Mouse (Mus musculus): ENCODE results near the gene Srrt. TPM values are rescaled to one million over a fixed set of nuclear protein-coding genes. Genes with fewer than 3 reads are reported as not detected.

Srrt gene
- polyA plus RNA-seq, 1 experiment from 2014 or later = 90.7 TPM

- H3K4me2 ChIP-seq = peak overlapping the region; percentile 91
- peaks cover 34% of the 10 kb centered on the region for H3K4me1 ChIP-seq
- no peak overlapping the region for H3K9ac ChIP-seq (replicated peaks)
- 61% methylated on average over 10 of the region's 10 CpGs for WGBS
- H3K4me3 ChIP-seq (replicated peaks) = peak overlapping the region; percentile 62
- no peaks in the 10 kb centered on the region for H3K9me3 ChIP-seq (replicated peaks)
- H3K36me3 ChIP-seq = no peaks in the 10 kb centered on the region; the same call in 1 of the 2 replicates
- no peak for ATAC-seq (ENCODE audit: low FRiP score)
- H3K27ac ChIP-seq (replicated peaks) = peak overlapping the region; percentile 76; the same call in 1 of the 2 replicates
- H3K27me3 ChIP-seq (replicated peaks) = no peaks in the 10 kb centered on the region
Measured at GRCm38 (mm10) chr5:137334317-137334716, 26.8 kb upstream of the Srrt start.

DNA sequence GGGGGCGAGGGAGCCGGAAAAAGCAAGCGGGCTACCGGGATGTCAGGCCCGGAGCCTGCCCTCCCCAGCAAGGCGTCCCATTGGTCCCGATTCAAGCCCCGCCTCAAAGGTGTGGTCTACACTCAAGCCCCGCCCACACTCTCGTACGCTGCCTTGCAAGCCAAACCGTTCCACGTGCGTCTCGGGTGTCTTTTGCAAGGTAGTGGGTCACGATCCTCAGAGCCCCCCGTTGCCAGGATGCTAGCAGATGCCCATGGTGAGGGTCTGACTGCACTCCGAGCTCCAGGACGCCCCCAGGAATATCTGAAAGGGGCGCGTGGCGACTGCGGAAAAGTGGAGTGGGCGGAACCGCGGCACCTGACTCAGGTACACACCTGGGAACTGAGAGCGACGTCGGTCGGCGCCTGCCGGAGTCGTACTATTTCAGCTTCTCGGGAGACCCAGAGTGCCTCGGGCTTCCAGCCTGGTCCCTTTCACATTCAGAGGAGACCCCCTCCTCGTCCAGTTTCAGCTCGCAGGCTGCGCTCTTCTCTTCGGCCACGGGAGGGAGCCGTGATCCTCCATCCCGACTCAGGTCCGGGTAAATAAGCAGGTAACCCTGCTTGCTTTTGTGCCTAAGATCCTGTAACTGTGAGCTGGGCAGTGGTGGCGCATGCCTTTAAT, 26.2 kb upstream of the Srrt start, which contains the start of gene Slc12a9:
Gene Slc12a9 (minus strand): TSS at position 86 of the 663 bp plus-strand sequence.
- Histone ChIP-seq H3K27me3 (replicated peaks) (no peaks in the 10 kb centered on the region), H3K9me3 (replicated peaks) (no peaks in the 10 kb centered on the region), H3K36me3 (no peaks in the 10 kb centered on the region; the same call in 1 of the 2 replicates), H3K4me2 (peak within 1 kb of the TSS; percentile 91), H3K9ac (replicated peaks) (peak within 1 kb of the TSS; percentile 76), H3K4me1 (peaks cover 28% of the 10 kb centered on the region), H3K27ac (replicated peaks) (peak within 1 kb of the TSS; percentile 76), H3K4me3 (replicated peaks) (peak within 1 kb of the TSS; percentile 62)
- ATAC-seq (ENCODE audit: low FRiP score) = peak; percentile 93
- under 1% methylated on average over 44 of the region's 44 CpGs for WGBS

DNA sequence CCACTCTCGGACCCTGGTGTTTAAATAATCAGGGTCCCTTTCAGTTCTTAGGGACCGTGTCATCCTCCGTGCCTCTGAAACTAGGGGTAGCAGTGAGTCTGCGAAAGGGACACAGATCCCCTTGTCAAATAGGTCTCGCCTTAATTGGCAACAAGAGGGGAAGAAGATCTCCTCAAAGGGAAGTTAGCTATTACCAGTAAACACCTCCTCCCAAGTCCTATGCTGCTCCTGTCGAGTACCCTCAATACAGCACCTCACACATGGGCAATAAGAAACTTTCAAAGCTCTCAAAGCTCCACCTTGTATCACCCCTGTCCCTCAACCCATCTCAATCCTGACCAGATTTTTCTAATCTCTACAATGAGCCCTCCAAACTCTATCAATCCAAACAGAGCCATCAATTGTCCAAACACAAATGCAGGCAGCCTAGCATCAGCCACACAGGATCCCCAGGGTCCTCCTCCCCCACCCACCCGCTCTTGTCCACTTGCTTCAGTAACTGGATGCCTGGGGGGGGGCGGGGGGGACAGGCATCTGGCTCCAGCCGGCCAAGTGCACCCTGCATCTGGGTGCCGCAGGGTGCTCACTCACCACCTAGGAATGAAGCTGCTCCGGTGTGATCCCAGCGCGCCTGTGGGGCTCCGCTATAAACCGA, 25.5 kb upstream of the Srrt start:
- 14% methylated on average over 15 of the region's 15 CpGs for WGBS
- H3K27ac ChIP-seq (replicated peaks) = peak overlapping the region; percentile 76
- peaks cover 26% of the 10 kb centered on the region for H3K4me1 ChIP-seq

GRCm38 (mm10) chr5:137330910-137331309, 23.4 kb upstream of the Srrt start:
- no peak overlapping the region for H3K27ac ChIP-seq (replicated peaks)
- H3K27me3 ChIP-seq (replicated peaks) = no peaks in the 10 kb centered on the region
- H3K4me2 ChIP-seq = no peak overlapping the region
- no peak overlapping the region for H3K9ac ChIP-seq (replicated peaks)
- 89% methylated on average over 7 of the region's 7 CpGs for WGBS
- peaks cover 15% of the 10 kb centered on the region for H3K36me3 ChIP-seq
- H3K4me3 ChIP-seq (replicated peaks) = no peak overlapping the region
- peaks cover 20% of the 10 kb centered on the region for H3K4me1 ChIP-seq
- H3K9me3 ChIP-seq (replicated peaks) = no peaks in the 10 kb centered on the region
- ATAC-seq (ENCODE audit: low FRiP score) = no peak

More for the DNA sequence above, 25.5 kb upstream of the Srrt start:
- Histone ChIP-seq H3K9me3 (replicated peaks) (no peaks in the 10 kb centered on the region), H3K4me3 (replicated peaks) (peak overlapping the region; percentile 62), H3K36me3 (peaks cover 3% of the 10 kb centered on the region), H3K27me3 (replicated peaks) (no peaks in the 10 kb centered on the region), H3K9ac (replicated peaks) (peak overlapping the region; percentile 76), H3K4me2 (peak overlapping the region; percentile 91)
- peak; percentile 43 for ATAC-seq (ENCODE audit: low FRiP score)

- Histone ChIP-seq H3K9me3 (replicated peaks) (no peaks in the 10 kb centered on the region), H3K4me2 (no peak overlapping the region), H3K27me3 (replicated peaks) (no peaks in the 10 kb centered on the region), H3K36me3 (peaks cover 71% of the 10 kb centered on the region), H3K4me1 (no peaks in the 10 kb centered on the region), H3K27ac (replicated peaks) (no peak overlapping the region), H3K9ac (replicated peaks) (no peak overlapping the region), H3K4me3 (replicated peaks) (no peak overlapping the region)
- ATAC-seq (ENCODE audit: low FRiP score) = no peak
- 95% methylated on average over 3 of the region's 3 CpGs for WGBS
Measured at GRCm38 (mm10) chr5:137320996-137321395, 13.5 kb upstream of the Srrt start.

- no peaks in the 10 kb centered on the region for H3K9me3 ChIP-seq (replicated peaks)
- WGBS = 91% methylated on average over 1 of the region's 1 CpGs
- peaks cover 20% of the 10 kb centered on the region for H3K4me1 ChIP-seq
- H3K27ac ChIP-seq (replicated peaks) = no peak overlapping the region
- ATAC-seq (ENCODE audit: low FRiP score) = no peak
- H3K9ac ChIP-seq (replicated peaks) = no peak overlapping the region
- H3K4me3 ChIP-seq (replicated peaks) = no peak overlapping the region
- no peaks in the 10 kb centered on the region for H3K27me3 ChIP-seq (replicated peaks)
- no peak overlapping the region for H3K4me2 ChIP-seq
- peaks cover 60% of the 10 kb centered on the region for H3K36me3 ChIP-seq
Measured at GRCm38 (mm10) chr5:137318570-137318969, 11.1 kb upstream of the Srrt start.

DNA sequence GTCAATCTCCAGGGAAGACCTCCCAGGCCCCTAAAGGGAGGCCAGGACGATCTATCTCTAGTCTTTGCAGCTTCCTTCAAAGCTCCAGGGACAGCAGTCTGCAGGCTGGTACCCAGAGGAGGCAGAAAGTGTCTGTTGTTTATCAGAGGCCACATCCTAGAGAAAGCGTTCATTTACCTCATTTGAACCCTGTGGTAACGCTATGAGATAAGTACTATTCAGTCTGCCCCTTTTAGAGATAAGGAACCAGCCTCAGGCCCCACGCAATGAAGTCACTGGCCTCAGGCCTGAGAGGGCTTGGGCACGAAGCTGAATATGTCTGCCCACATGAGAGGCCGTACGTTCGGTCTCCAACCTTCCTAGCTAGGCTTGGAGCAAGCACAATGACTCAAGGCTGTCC, 9.9 kb upstream of the Srrt start:
- H3K4me1 ChIP-seq = peaks cover 26% of the 10 kb centered on the region
- no peaks in the 10 kb centered on the region for H3K9me3 ChIP-seq (replicated peaks)
- peaks cover 51% of the 10 kb centered on the region for H3K36me3 ChIP-seq
- H3K27ac ChIP-seq (replicated peaks) = no peak overlapping the region
- no peak for ATAC-seq (ENCODE audit: low FRiP score)
- H3K9ac ChIP-seq (replicated peaks) = no peak overlapping the region
- H3K4me2 ChIP-seq = no peak overlapping the region
- H3K4me3 ChIP-seq (replicated peaks) = no peak overlapping the region
- no peaks in the 10 kb centered on the region for H3K27me3 ChIP-seq (replicated peaks)
- 90% methylated on average over 8 of the region's 8 CpGs for WGBS

DNA sequence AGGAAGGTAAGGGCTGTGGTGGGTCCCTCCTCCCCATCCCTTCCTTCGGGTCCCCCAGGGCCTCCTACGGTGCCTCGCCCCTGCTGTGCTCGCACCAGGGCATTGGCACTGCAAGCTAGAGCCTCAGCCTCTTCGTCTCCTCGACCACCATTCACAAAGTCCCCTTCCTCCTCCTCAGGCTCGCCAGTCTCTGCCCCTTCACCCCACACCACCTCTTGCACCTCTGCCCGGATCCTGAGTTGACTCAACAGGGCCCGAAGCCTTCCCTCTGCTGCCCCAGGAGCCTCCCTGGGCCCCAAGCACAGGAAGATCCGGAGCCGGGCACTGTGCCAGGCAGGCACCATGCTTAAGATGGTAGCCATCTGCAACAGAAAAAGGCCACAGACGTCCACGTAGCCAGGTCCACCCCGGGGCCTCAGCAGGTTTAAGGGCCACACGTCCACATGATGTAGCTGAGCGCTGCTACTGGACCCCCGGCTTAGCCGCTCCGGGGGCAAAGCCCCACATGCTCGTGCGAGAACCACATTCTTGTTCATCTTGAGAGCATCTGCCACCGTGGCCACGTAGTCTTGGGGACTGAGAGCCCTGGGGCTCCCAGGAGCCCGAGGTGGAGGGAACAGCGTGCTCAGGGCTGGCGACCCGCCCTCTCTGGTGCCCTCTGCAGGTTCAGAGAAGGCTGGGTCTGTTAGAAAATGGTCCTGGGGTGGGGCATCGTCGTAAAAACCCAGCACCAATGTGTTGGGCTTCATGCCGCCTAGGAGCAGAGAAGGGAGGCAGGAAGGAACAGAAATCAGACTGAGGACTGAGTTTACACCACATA, 7.8 kb upstream of the Srrt start:
- H3K9me3 ChIP-seq (replicated peaks) = no peaks in the 10 kb centered on the region
- H3K4me1 ChIP-seq = peaks cover 26% of the 10 kb centered on the region
- H3K36me3 ChIP-seq = peaks cover 34% of the 10 kb centered on the region
- ATAC-seq (ENCODE audit: low FRiP score) = no peak
- H3K9ac ChIP-seq (replicated peaks) = no peak overlapping the region
- H3K27ac ChIP-seq (replicated peaks) = peak overlapping the region; percentile 73; the same call in 1 of the 2 replicates
- no peaks in the 10 kb centered on the region for H3K27me3 ChIP-seq (replicated peaks)
- H3K4me3 ChIP-seq (replicated peaks) = no peak overlapping the region
- peak overlapping the region; percentile 56; the same call in 1 of the 2 replicates for H3K4me2 ChIP-seq
- 40% methylated on average over 30 of the region's 30 CpGs for WGBS

DNA sequence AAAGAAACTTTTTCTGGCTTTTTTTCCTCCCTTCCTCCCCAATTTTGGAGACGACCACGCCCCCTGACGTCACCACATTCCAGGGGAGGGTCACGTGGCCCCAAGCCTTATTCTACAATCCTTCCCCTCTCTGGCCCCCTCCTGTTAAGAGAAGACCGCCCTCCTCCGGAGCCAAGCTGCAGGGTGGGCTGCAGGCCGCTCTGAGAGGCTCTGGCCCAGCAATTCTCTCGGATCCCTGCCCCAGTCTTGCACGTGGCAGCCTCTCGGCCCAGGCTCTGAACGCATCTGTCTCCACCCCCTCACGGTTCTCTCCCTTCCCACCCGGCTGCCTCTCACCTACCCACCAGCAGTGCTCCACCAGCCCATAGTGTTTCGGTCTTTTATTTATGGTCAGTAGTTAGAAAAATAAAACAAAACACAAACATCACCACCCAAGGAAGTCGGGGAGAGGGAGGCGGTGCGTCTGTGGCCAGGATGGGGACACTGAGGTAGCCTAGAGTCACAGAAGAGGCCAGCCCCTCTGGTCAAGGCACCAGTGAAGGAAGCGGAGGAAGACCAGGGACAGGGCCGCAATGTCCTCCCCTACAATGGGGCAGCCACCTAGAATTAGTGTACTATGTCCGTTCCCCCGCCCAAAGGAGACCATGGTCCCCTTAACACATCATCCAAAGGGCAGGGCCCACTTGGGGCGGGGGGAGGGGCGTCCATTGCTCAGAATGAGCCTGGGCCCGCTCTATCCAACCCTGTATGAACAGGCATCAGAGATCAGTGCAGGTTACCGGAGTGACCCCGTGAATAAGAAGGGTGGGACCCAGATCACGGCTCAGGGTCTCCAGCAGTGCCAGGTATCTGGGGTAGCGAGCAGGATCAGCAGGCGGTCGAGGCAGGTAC, 7.0 kb upstream of the Srrt start, which contains the start of gene Trip6:
Gene Trip6 (minus strand): TSS at position 212 of the 891 bp plus-strand sequence.
- peak within 1 kb of the TSS; percentile 38 for H3K4me3 ChIP-seq (replicated peaks)
- H3K9me3 ChIP-seq (replicated peaks) = no peaks in the 10 kb centered on the region
- peak within 1 kb of the TSS; percentile 56 for H3K4me2 ChIP-seq
- 18% methylated on average over 30 of the region's 30 CpGs for WGBS
- peak; percentile 70 for ATAC-seq (ENCODE audit: low FRiP score)
- H3K36me3 ChIP-seq = peaks cover 33% of the 10 kb centered on the region
- H3K27me3 ChIP-seq (replicated peaks) = no peaks in the 10 kb centered on the region
- H3K9ac ChIP-seq (replicated peaks) = peak within 1 kb of the TSS; percentile 46
- peaks cover 26% of the 10 kb centered on the region for H3K4me1 ChIP-seq
- peak within 1 kb of the TSS; percentile 73 for H3K27ac ChIP-seq (replicated peaks)

GRCm38 (mm10) chr5:137313466-137314192, 6.2 kb upstream of the Srrt start:
- Histone ChIP-seq H3K9ac (replicated peaks) (peak overlapping the region; percentile 46), H3K36me3 (peaks cover 38% of the 10 kb centered on the region), H3K4me2 (peak overlapping the region; percentile 56), H3K4me1 (peaks cover 28% of the 10 kb centered on the region), H3K27me3 (replicated peaks) (no peaks in the 10 kb centered on the region), H3K4me3 (replicated peaks) (peak overlapping the region; percentile 38), H3K27ac (replicated peaks) (peak overlapping the region; percentile 73), H3K9me3 (replicated peaks) (no peaks in the 10 kb centered on the region)
- WGBS = 3% methylated on average over 22 of the region's 22 CpGs
- peak; percentile 36; the same call in 1 of the 2 replicates for ATAC-seq (ENCODE audit: low FRiP score)
